Mouse (Mus musculus): ENCODE data around the gene Pkhd1. TPM values are rescaled to one million over a fixed set of nuclear protein-coding genes. Genes with fewer than 3 reads are reported as not detected.

Pkhd1 gene
- polyA plus RNA-seq, 1 experiment, result not detected

GRCm38 (mm10) chr1:20133636-20134035 lies 484.2 kb downstream of the Pkhd1 start:
- no peaks in the 10 kb centered on the region for H3K4me1 ChIP-seq (ENCODE audit: control insufficient read depth, insufficient read depth, low read length)
- no peak overlapping the region for H3K4me3 ChIP-seq (ENCODE audit: insufficient read depth, low read depth, low read length)
- no peak overlapping the region for H3K27ac ChIP-seq (ENCODE audit: insufficient read depth, low read depth, low read length)
- 94% methylated on average over 4 of the region's 4 CpGs for WGBS
- TF ChIP-seq POLR2A (IDR thresholded peaks at IDR 0.05; ENCODE audit: insufficient read depth, low read depth, low read length) (no peak), CTCF (IDR thresholded peaks at IDR 0.05; ENCODE audit: insufficient read depth, low read depth, low read length) (no peak)

- Histone ChIP-seq H3K4me3 (ENCODE audit: insufficient read depth, low read depth, low read length) (no peak overlapping the region), H3K27ac (ENCODE audit: insufficient read depth, low read depth, low read length) (no peak overlapping the region), H3K4me1 (ENCODE audit: control insufficient read depth, insufficient read depth, low read length) (no peaks in the 10 kb centered on the region)
- TF ChIP-seq POLR2A (IDR thresholded peaks at IDR 0.05; ENCODE audit: insufficient read depth, low read depth, low read length) (no peak), CTCF (IDR thresholded peaks at IDR 0.05; ENCODE audit: insufficient read depth, low read depth, low read length) (no peak)
- 63% methylated on average over 6 of the region's 6 CpGs for WGBS
Measured at GRCm38 (mm10) chr1:20131786-20132596, 485.9 kb downstream of the Pkhd1 start.

- 77% methylated on average over 1 of the region's 1 CpGs for WGBS
- no peaks in the 10 kb centered on the region for H3K4me1 ChIP-seq (ENCODE audit: control insufficient read depth, insufficient read depth, low read length)
- H3K27ac ChIP-seq (ENCODE audit: insufficient read depth, low read depth, low read length), result no peak overlapping the region
- H3K4me3 ChIP-seq (ENCODE audit: insufficient read depth, low read depth, low read length), result no peak overlapping the region
- TF ChIP-seq POLR2A (IDR thresholded peaks at IDR 0.05; ENCODE audit: insufficient read depth, low read depth, low read length) (no peak), CTCF (IDR thresholded peaks at IDR 0.05; ENCODE audit: insufficient read depth, low read depth, low read length) (no peak)
Measured at GRCm38 (mm10) chr1:20117331-20117730, 500.5 kb downstream of the Pkhd1 start.

- Histone ChIP-seq H3K4me1 (ENCODE audit: control insufficient read depth, insufficient read depth, low read length) (no peaks in the 10 kb centered on the region), H3K27ac (ENCODE audit: insufficient read depth, low read depth, low read length) (no peak overlapping the region), H3K4me3 (ENCODE audit: insufficient read depth, low read depth, low read length) (no peak overlapping the region)
- WGBS, result 13% methylated on average over 3 of the region's 3 CpGs
- no peak for TF ChIP-seq CTCF (IDR thresholded peaks at IDR 0.05; ENCODE audit: insufficient read depth, low read depth, low read length)
- TF ChIP-seq POLR2A (IDR thresholded peaks at IDR 0.05; ENCODE audit: insufficient read depth, low read depth, low read length), result no peak
Measured at GRCm38 (mm10) chr1:20069733-20070132, 548.1 kb downstream of the Pkhd1 start.

GRCm38 (mm10) chr1:20058245-20058644 lies 559.6 kb downstream of the Pkhd1 start:
- H3K4me1 ChIP-seq (ENCODE audit: control insufficient read depth, insufficient read depth, low read length), result 0 out of 2 replicates have a peak, but pooled peaks cover 3% of the 10 kb centered on the region
- TF ChIP-seq POLR2A (IDR thresholded peaks at IDR 0.05; ENCODE audit: insufficient read depth, low read depth, low read length) (no peak), CTCF (IDR thresholded peaks at IDR 0.05; ENCODE audit: insufficient read depth, low read depth, low read length) (no peak)
- WGBS, result 83% methylated on average over 3 of the region's 3 CpGs
- H3K27ac ChIP-seq (ENCODE audit: insufficient read depth, low read depth, low read length), result no peak overlapping the region
- H3K4me3 ChIP-seq (ENCODE audit: insufficient read depth, low read depth, low read length), result no peak overlapping the region

- Histone ChIP-seq H3K4me3 (ENCODE audit: insufficient read depth, low read depth, low read length) (no peak overlapping the region), H3K4me1 (ENCODE audit: control insufficient read depth, insufficient read depth, low read length) (no peaks in the 10 kb centered on the region), H3K27ac (ENCODE audit: insufficient read depth, low read depth, low read length) (no peak overlapping the region)
- WGBS, result 87% methylated on average over 3 of the region's 3 CpGs
- TF ChIP-seq POLR2A (IDR thresholded peaks at IDR 0.05; ENCODE audit: insufficient read depth, low read depth, low read length) (no peak), CTCF (IDR thresholded peaks at IDR 0.05; ENCODE audit: insufficient read depth, low read depth, low read length) (no peak)
Measured at GRCm38 (mm10) chr1:20039389-20039788, 578.5 kb downstream of the Pkhd1 start.

GRCm38 (mm10) chr1:20035277-20035676 lies 582.6 kb downstream of the Pkhd1 start:
- 84% methylated on average over 7 of the region's 7 CpGs for whole genome bisulfite sequencing
- Histone ChIP-seq H3K4me1 (ENCODE audit: control insufficient read depth, insufficient read depth, low read length) (no peaks in the 10 kb centered on the region), H3K27ac (ENCODE audit: insufficient read depth, low read depth, low read length) (no peak overlapping the region), H3K4me3 (ENCODE audit: insufficient read depth, low read depth, low read length) (no peak overlapping the region)
- TF ChIP-seq CTCF (IDR thresholded peaks at IDR 0.05; ENCODE audit: insufficient read depth, low read depth, low read length), result no peak

- H3K4me1 ChIP-seq (ENCODE audit: control insufficient read depth, insufficient read depth, low read length), result no peaks in the 10 kb centered on the region
- H3K27ac ChIP-seq (ENCODE audit: insufficient read depth, low read depth, low read length), result no peak overlapping the region
- no peak for TF ChIP-seq CTCF (IDR thresholded peaks at IDR 0.05; ENCODE audit: insufficient read depth, low read depth, low read length)
- TF ChIP-seq POLR2A (IDR thresholded peaks at IDR 0.05; ENCODE audit: insufficient read depth, low read depth, low read length), result no peak
- 90% methylated on average over 8 of the region's 8 CpGs for WGBS
- no peak overlapping the region for H3K4me3 ChIP-seq (ENCODE audit: insufficient read depth, low read depth, low read length)
Measured at GRCm38 (mm10) chr1:20018198-20018925, 599.5 kb downstream of the Pkhd1 start.

- no peak overlapping the region for H3K4me3 ChIP-seq (ENCODE audit: insufficient read depth, low read depth, low read length)
- 93% methylated on average over 4 of the region's 4 CpGs for WGBS
- no peak for TF ChIP-seq POLR2A (IDR thresholded peaks at IDR 0.05; ENCODE audit: insufficient read depth, low read depth, low read length)
- no peak for TF ChIP-seq CTCF (IDR thresholded peaks at IDR 0.05; ENCODE audit: insufficient read depth, low read depth, low read length)
- H3K4me1 ChIP-seq (ENCODE audit: control insufficient read depth, insufficient read depth, low read length), result no peaks in the 10 kb centered on the region
- H3K27ac ChIP-seq (ENCODE audit: insufficient read depth, low read depth, low read length), result no peak overlapping the region
Measured at GRCm38 (mm10) chr1:20017619-20018018, 600.2 kb downstream of the Pkhd1 start.

Other genes starting within 250 kb of the Pkhd1 start
- gene Il17a, start 112.8 kb upstream of the Pkhd1 start, polyA plus RNA-seq (2012; ENCODE audit: insufficient read depth, insufficient read length, low replicate concordance, missing spikeins), result not detected in 2 replicates
- not detected in 2 replicates for gene Il17f, start 172.6 kb upstream of the Pkhd1 start, polyA plus RNA-seq (2012; ENCODE audit: insufficient read depth, insufficient read length, low replicate concordance, missing spikeins)
- not detected in 2 replicates for gene Mcm3, start 202.2 kb upstream of the Pkhd1 start, polyA plus RNA-seq (2012; ENCODE audit: insufficient read depth, insufficient read length, low replicate concordance, missing spikeins)

Measured in olfactory bulb, adult 2 months (tissue).